Mouse (Mus musculus) heart, adult 2 months (tissue): ENCODE data around the gene Sash3. TPM values are rescaled to one million over a fixed set of nuclear protein-coding genes. Genes with fewer than 3 reads are reported as not detected.

Source experiments
- DNase-seq, 2 experiments: peaks; one replicate each; pipeline ENCODE4 v3.0.0; 2021
- H3K27ac ChIP-seq: fragments of 200-600 bp; 2 replicates; pipeline ENCODE4 v1.8.1; 2022
- H3K27me3 ChIP-seq: fragments of 200-500 bp; 2 replicates; pipeline ENCODE4 v1.6.1; 2012; ENCODE audit warnings: mild to moderate bottlenecking, low read length, inconsistent platforms, mixed read lengths; ENCODE audit not compliant: control insufficient read depth, insufficient read depth
- H3K36me3 ChIP-seq: fragments of 200-500 bp; 2 replicates; pipeline ENCODE4 v1.6.1; 2012; ENCODE audit warnings: low read length, inconsistent platforms; ENCODE audit not compliant: control insufficient read depth, insufficient read depth
- H3K4me1 ChIP-seq: fragments of 200-500 bp; 2 replicates; pipeline ENCODE4 v1.6.1; 2011; ENCODE audit warnings: low read length; ENCODE audit not compliant: control insufficient read depth, insufficient read depth
- H3K4me3 ChIP-seq: fragments of 200-600 bp; 2 replicates; pipeline ENCODE4 v1.8.1; 2022
- H3K79me2 ChIP-seq: fragments of 200-500 bp; replicated peaks from 2 replicates; pipeline ENCODE4 v1.6.1; 2012; ENCODE audit warnings: mild to moderate bottlenecking, inconsistent platforms, low read length, moderate library complexity, mixed read lengths; ENCODE audit not compliant: control insufficient read depth, insufficient read depth
- H3K9ac ChIP-seq: fragments of 200-500 bp; 2 replicates; pipeline ENCODE4 v1.6.1; 2012; ENCODE audit warnings: low read depth, mild to moderate bottlenecking, control low read depth, inconsistent platforms, low read length, mixed read lengths
- CTCF ChIP-seq: fragments of 200-600 bp; IDR thresholded peaks from 2 replicates; pipeline ENCODE4 v1.8.1; 2022; ENCODE audit warnings: antibody characterized with exemption, mild to moderate bottlenecking, moderate library complexity
- EP300 ChIP-seq: fragments of 200-500 bp; IDR thresholded peaks from 2 replicates; pipeline ENCODE4 v1.6.1; 2011; ENCODE audit warnings: low read depth, low read length, control low read depth; ENCODE audit not compliant: insufficient read depth
- POLR2A ChIP-seq: fragments of 200-500 bp; IDR thresholded peaks from 2 replicates; pipeline ENCODE4 v1.6.1; 2011; ENCODE audit warnings: mild to moderate bottlenecking, low read depth, low read length, control low read depth; ENCODE audit not compliant: insufficient read depth
- WGBS: fragments of 180-500 bp; shearing (Covaris S2); methylation state at CpG from one replicate; pipeline ENCODE4 v1.1.7; 2018; 5-methylcytosine and 5-hydroxymethylcytosine counted together
- intact Hi-C: fragments of 180-260 bp; cut with DNase I; formaldehyde crosslinking; loops from one replicate; pipeline ENCODE4 v1.15.1; 2025
- polyA plus RNA-seq: library from polyadenylated mRNA; depleted of rRNA; stranded (reverse); fragments of >200 nt; gene quantifications from 2 replicates; pipeline ENCODE4 v1.2.3, GENCODE M21; 2012
- total RNA-seq, 2 experiments: library from RNA; stranded (reverse); gene quantifications; 2 replicates each; pipeline ENCODE4 v1.2.3; 2021

The Sash3 gene
- total and polyA plus RNA-seq, 3 experiments = 1.2 to 2.9 (median 1.3) TPM

- H3K27ac ChIP-seq = no peak overlapping the region
- intact Hi-C loops = no loop called here
- no peaks in the 10 kb centered on the region for H3K79me2 ChIP-seq
- no peak overlapping the region for H3K9ac ChIP-seq
- DNase-seq = no peak
- H3K36me3 ChIP-seq = no peaks in the 10 kb centered on the region; the same call in 1 of the 2 replicates
- H3K4me1 ChIP-seq = no peaks in the 10 kb centered on the region
- 84% methylated on average over 3 of the region's 3 CpGs for WGBS
- no peak for TF ChIP-seq CTCF
- no peak for TF ChIP-seq EP300
- no peak for TF ChIP-seq POLR2A
- H3K27me3 ChIP-seq = no peaks in the 10 kb centered on the region
- no peak overlapping the region for H3K4me3 ChIP-seq
These were observed 51.6 kb downstream of the Sash3 start for GRCm38 (mm10) chrX:48197856-48198255.

GRCm38 (mm10) chrX:48199026-48199425 lies 52.8 kb downstream of the Sash3 start:
- TF ChIP-seq EP300 (no peak), CTCF (no peak), POLR2A (no peak)
- Histone ChIP-seq H3K9ac (no peak overlapping the region), H3K27me3 (no peaks in the 10 kb centered on the region), H3K4me3 (no peak overlapping the region), H3K27ac (peak overlapping the region; percentile 28), H3K36me3 (no peaks in the 10 kb centered on the region; the same call in 1 of the 2 replicates), H3K79me2 (no peaks in the 10 kb centered on the region), H3K4me1 (no peaks in the 10 kb centered on the region)
- peak; percentile 22 to 23 for DNase-seq
- intact Hi-C loops = no loop called here
- 63% methylated on average over 2 of the region's 2 CpGs for WGBS

- intact Hi-C loops = no loop called here
- no peak overlapping the region for H3K4me3 ChIP-seq
- no peak overlapping the region for H3K27ac ChIP-seq
- WGBS = 79% methylated on average over 3 of the region's 3 CpGs
- no peak for DNase-seq
- H3K27me3 ChIP-seq = no peaks in the 10 kb centered on the region
- no peaks in the 10 kb centered on the region for H3K4me1 ChIP-seq
- H3K79me2 ChIP-seq = no peaks in the 10 kb centered on the region
- no peaks in the 10 kb centered on the region; the same call in 1 of the 2 replicates for H3K36me3 ChIP-seq
- TF ChIP-seq CTCF (no peak), POLR2A (no peak), EP300 (no peak)
- H3K9ac ChIP-seq = no peak overlapping the region
These were observed 54.5 kb downstream of the Sash3 start for GRCm38 (mm10) chrX:48200699-48201098.

GRCm38 (mm10) chrX:48201973-48202372 lies 55.7 kb downstream of the Sash3 start:
- Histone ChIP-seq H3K36me3 (no peaks in the 10 kb centered on the region; the same call in 1 of the 2 replicates), H3K4me3 (no peak overlapping the region), H3K4me1 (no peaks in the 10 kb centered on the region), H3K9ac (no peak overlapping the region), H3K79me2 (no peaks in the 10 kb centered on the region), H3K27me3 (no peaks in the 10 kb centered on the region), H3K27ac (no peak overlapping the region)
- intact Hi-C loops = no loop called here
- TF ChIP-seq POLR2A (no peak), EP300 (no peak), CTCF (no peak)
- no peak for DNase-seq
- 76% methylated on average over 7 of the region's 7 CpGs for WGBS

GRCm38 (mm10) chrX:48202436-48202835 lies 56.2 kb downstream of the Sash3 start:
- H3K79me2 ChIP-seq = no peaks in the 10 kb centered on the region
- no peak for DNase-seq
- WGBS = 91% methylated on average over 7 of the region's 7 CpGs
- no peaks in the 10 kb centered on the region for H3K27me3 ChIP-seq
- intact Hi-C loops = no loop called here
- H3K36me3 ChIP-seq = no peaks in the 10 kb centered on the region; the same call in 1 of the 2 replicates
- no peak overlapping the region for H3K9ac ChIP-seq
- no peaks in the 10 kb centered on the region for H3K4me1 ChIP-seq
- TF ChIP-seq POLR2A = no peak
- TF ChIP-seq EP300 = no peak
- no peak for TF ChIP-seq CTCF
- H3K27ac ChIP-seq = no peak overlapping the region
- no peak overlapping the region for H3K4me3 ChIP-seq

- H3K4me1 ChIP-seq = no peaks in the 10 kb centered on the region
- H3K36me3 ChIP-seq = no peaks in the 10 kb centered on the region; the same call in 1 of the 2 replicates
- 84% methylated on average over 4 of the region's 4 CpGs for WGBS
- no peak for TF ChIP-seq CTCF
- TF ChIP-seq EP300 = no peak
- TF ChIP-seq POLR2A = no peak
- no peaks in the 10 kb centered on the region for H3K79me2 ChIP-seq
- no peaks in the 10 kb centered on the region for H3K27me3 ChIP-seq
- no peak for DNase-seq
- no peak overlapping the region for H3K27ac ChIP-seq
- H3K9ac ChIP-seq = no peak overlapping the region
- intact Hi-C loops = no loop called here
- H3K4me3 ChIP-seq = no peak overlapping the region
These were observed 56.8 kb downstream of the Sash3 start for GRCm38 (mm10) chrX:48202995-48203394.
